Mouse (Mus musculus) testis, postnatal 14 days (tissue): ENCODE measurements around the gene Eci3.

Source experiments
- DNase-seq: peaks from one replicate; pipeline ENCODE4 v3.0.0; 2021; ENCODE audit warnings: low spot score

The Eci3 gene

GRCm38 (mm10) chr13:34934931-34935644 is 28.5 kb downstream of the Eci3 start:
- DNase-seq: no peak

GRCm38 (mm10) chr13:34924210-34924609 is 39.4 kb downstream of the Eci3 start, which contains the start of the genes Fam217a and 4933417A18Rik:
Fam217a (minus strand) TSS chr13:34924310.
4933417A18Rik (plus strand) TSS chr13:34924409.
- DNase-seq: no peak

GRCm38 (mm10) chr13:34916520-34917167 is 47.0 kb downstream of the Eci3 start:
- DNase-seq: peak; percentile 17

- no peak for DNase-seq
These were observed 49.0 kb downstream of the Eci3 start for GRCm38 (mm10) chr13:34914614-34915013.
